Mouse (Mus musculus): ENCODE data around the gene Tulp3. TPM values are rescaled to one million over a fixed set of nuclear protein-coding genes. Genes with fewer than 3 reads are reported as not detected.

Tulp3 gene
- polyA plus RNA-seq, 1 experiment from 2014 or later: 23.1 TPM

DNA sequence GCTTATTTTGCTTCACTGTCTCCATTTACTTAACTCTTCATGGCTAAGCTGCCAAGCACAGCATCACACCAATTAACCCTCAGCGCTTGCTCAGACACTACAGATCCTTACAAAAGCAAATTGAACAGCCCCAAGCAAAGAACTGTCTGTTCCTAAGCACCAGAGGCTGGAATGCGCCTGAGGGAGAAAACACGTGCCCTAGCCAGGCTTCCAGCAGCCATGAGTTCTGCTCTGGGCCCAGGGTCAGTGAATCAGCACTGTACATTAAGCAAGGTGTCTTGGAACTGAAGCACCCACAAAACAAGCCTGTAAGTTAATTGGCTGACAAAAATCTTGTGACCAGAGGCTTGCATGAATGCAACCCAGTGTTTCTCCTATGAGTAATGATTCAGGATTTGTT lies 73.5 kb downstream of the Tulp3 start:
- TF ChIP-seq CTCF (IDR thresholded peaks at IDR 0.05; ENCODE audit: low read depth): no peak
- ATAC-seq (ENCODE audit: insufficient read depth) (no peak), DNase-seq (no peak)
- Histone ChIP-seq H3K9ac (no peak overlapping the region), H3K27ac (ENCODE audit: low read depth) (no peak overlapping the region), H3K4me3 (ENCODE audit: low read depth, low read length) (no peak overlapping the region), H3K4me1 (ENCODE audit: insufficient read depth) (0 out of 2 replicates have a peak, but pooled peaks cover 11% of the 10 kb centered on the region), H3K27me3 (ENCODE audit: insufficient read depth, low read length) (no peaks in the 10 kb centered on the region), H3K4me2 (no peak overlapping the region), H3K9me3 (ENCODE audit: low read depth, low read length) (no peaks in the 10 kb centered on the region), H3K36me3 (ENCODE audit: insufficient read depth) (no peaks in the 10 kb centered on the region)
- WGBS: 53% methylated on average over 3 of the region's 3 CpGs

DNA sequence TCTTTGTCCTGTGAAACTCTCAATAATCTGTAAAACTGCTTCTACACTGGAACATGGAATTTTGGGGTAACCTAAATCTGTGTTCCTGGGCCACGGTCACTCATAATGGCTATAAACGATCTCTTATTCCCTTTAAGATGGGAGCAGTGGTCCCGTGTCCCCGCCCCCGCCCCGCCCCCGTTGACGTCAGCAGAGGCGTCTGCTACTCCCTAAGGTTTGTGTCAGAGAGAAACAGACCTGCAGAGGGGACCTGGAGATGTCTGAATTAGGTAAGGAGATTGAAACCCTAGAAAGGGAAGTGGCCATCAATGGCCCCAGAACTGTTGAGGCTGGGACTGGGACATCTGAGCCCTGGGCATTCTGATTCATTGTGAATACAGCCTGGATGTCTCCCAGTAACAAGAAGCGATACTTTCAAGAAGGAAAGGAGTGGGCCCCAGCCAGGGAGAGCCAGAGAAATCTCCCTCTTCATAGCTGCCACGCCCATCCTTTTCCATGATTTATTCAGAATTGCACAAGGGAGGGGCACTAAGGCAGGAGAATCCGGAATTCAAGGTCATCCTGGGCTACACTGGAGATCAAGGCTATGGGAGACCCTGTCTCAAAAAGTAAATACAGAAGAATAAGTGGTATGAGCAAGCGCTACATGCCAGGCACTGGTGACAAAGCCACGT lies 75.0 kb downstream of the Tulp3 start:
- no peak overlapping the region for H3K4me2 ChIP-seq
- DNase-seq (no peak), ATAC-seq (ENCODE audit: insufficient read depth) (no peak)
- H3K4me1 ChIP-seq (ENCODE audit: insufficient read depth): 0 out of 2 replicates have a peak, but pooled peaks cover 3% of the 10 kb centered on the region
- H3K36me3 ChIP-seq (ENCODE audit: insufficient read depth): no peaks in the 10 kb centered on the region
- WGBS: 49% methylated on average over 14 of the region's 14 CpGs
- no peak for TF ChIP-seq CTCF (IDR thresholded peaks at IDR 0.05; ENCODE audit: low read depth)
- no peak overlapping the region for H3K4me3 ChIP-seq (ENCODE audit: low read depth, low read length)
- H3K9me3 ChIP-seq (ENCODE audit: low read depth, low read length): no peaks in the 10 kb centered on the region
- H3K9ac ChIP-seq: no peak overlapping the region
- no peaks in the 10 kb centered on the region for H3K27me3 ChIP-seq (ENCODE audit: insufficient read depth, low read length)
- no peak overlapping the region for H3K27ac ChIP-seq (ENCODE audit: low read depth)

DNA sequence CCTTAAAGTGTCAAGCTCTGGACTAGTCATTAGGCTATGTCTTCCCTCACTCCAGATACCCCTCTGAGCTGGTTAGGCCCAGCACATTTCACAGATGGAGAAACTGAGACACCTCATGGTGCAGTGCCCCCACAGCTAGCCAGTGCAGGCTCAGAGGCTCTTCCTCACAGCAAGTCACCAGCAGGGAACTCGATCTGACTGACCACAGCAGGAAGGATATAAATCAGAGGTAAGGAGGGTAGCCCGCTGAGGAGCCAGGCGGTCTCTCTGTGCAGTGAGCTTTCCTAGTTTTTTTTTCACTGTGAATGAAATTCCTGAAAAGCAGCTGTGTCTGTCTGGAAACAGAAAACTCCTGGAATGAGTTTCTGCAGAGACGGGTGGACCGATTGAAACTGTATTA lies 76.0 kb downstream of the Tulp3 start:
- Histone ChIP-seq H3K27ac (ENCODE audit: low read depth) (no peak overlapping the region), H3K4me2 (no peak overlapping the region), H3K4me3 (ENCODE audit: low read depth, low read length) (no peak overlapping the region), H3K4me1 (ENCODE audit: insufficient read depth) (no peaks in the 10 kb centered on the region), H3K36me3 (ENCODE audit: insufficient read depth) (no peaks in the 10 kb centered on the region), H3K9me3 (ENCODE audit: low read depth, low read length) (no peaks in the 10 kb centered on the region), H3K9ac (no peak overlapping the region), H3K27me3 (ENCODE audit: insufficient read depth, low read length) (no peaks in the 10 kb centered on the region)
- no peak for TF ChIP-seq CTCF (IDR thresholded peaks at IDR 0.05; ENCODE audit: low read depth)
- 31% methylated on average over 5 of the region's 5 CpGs for WGBS
- ATAC-seq (ENCODE audit: insufficient read depth): no peak
- DNase-seq: no peak

DNA sequence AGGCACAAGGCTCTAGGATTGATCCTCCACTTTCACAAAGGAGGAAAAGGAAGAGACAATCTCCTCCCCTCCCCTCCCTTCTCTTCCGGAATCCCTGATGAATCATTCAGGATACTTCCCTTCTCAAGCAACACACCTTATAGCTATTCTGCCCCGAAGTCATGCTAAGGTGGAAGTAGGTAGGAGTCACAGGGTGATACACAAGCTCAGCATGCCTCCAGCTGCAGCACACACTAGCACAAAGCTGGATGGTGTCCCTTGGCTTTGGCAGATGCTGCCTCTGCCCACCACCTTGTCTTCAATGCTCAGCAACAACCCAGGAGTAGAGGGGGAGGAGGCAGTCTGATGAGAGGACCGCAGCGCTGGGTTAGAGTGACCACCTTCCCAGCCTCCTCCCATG lies 76.6 kb downstream of the Tulp3 start:
- Histone ChIP-seq H3K4me2 (no peak overlapping the region), H3K27ac (ENCODE audit: low read depth) (no peak overlapping the region), H3K36me3 (ENCODE audit: insufficient read depth) (no peaks in the 10 kb centered on the region), H3K9ac (no peak overlapping the region), H3K4me1 (ENCODE audit: insufficient read depth) (no peaks in the 10 kb centered on the region), H3K4me3 (ENCODE audit: low read depth, low read length) (no peak overlapping the region), H3K27me3 (ENCODE audit: insufficient read depth, low read length) (no peaks in the 10 kb centered on the region), H3K9me3 (ENCODE audit: low read depth, low read length) (no peaks in the 10 kb centered on the region)
- DNase-seq (no peak), ATAC-seq (ENCODE audit: insufficient read depth) (no peak)
- 75% methylated on average over 4 of the region's 4 CpGs for WGBS
- TF ChIP-seq CTCF (IDR thresholded peaks at IDR 0.05; ENCODE audit: low read depth): no peak

DNA sequence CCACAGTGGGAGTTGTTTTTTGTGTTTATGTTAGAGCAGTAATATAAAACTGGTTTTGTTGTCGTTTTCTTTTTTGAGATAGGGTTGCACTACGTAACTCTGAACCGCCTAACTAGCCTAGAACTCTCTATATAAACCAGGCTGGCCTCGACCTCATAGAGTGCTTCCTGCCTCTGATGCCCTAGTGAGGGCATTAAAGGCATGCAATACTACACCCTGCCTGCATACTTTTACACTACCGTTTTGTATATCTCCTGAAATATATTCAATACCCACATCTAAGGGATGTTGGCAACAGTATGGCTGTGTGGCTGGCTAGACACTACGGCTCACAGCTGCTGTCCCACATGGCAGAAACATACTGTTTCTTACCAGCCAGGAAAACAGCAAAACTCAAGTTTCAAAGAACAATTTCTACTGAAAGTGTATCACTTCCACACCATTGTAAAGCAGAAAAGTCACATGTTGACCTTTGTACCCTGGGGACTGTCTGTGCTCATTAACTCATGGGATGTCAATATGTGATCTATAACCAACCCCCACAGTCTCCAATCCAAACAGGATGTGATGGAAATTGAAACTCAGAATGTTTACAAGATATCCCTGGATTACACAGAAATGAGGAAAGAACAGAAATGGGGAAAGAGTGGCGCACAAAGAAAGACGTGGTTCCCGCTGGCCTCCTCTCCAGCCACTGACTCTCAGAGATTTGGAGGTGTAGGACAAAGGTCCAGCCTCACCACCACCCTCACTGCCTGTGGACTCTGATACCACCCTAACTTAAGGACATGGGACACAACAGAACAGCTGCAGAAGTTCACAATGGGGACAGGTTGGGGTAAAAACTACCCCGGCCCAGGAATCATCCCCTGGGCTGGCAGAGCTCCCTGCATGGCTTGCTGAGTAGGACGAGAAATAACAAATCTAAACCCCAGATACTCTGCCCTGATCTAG lies 78.2 kb downstream of the Tulp3 start:
- TF ChIP-seq CTCF (IDR thresholded peaks at IDR 0.05; ENCODE audit: low read depth): no peak
- Histone ChIP-seq H3K27ac (ENCODE audit: low read depth) (no peak overlapping the region), H3K4me3 (ENCODE audit: low read depth, low read length) (no peak overlapping the region), H3K4me1 (ENCODE audit: insufficient read depth) (no peaks in the 10 kb centered on the region), H3K9me3 (ENCODE audit: low read depth, low read length) (no peaks in the 10 kb centered on the region), H3K4me2 (no peak overlapping the region), H3K9ac (no peak overlapping the region), H3K36me3 (ENCODE audit: insufficient read depth) (no peaks in the 10 kb centered on the region), H3K27me3 (ENCODE audit: insufficient read depth, low read length) (no peaks in the 10 kb centered on the region)
- WGBS: 73% methylated on average over 11 of the region's 11 CpGs
- DNase-seq: no peak
- ATAC-seq (ENCODE audit: insufficient read depth): no peak

DNA sequence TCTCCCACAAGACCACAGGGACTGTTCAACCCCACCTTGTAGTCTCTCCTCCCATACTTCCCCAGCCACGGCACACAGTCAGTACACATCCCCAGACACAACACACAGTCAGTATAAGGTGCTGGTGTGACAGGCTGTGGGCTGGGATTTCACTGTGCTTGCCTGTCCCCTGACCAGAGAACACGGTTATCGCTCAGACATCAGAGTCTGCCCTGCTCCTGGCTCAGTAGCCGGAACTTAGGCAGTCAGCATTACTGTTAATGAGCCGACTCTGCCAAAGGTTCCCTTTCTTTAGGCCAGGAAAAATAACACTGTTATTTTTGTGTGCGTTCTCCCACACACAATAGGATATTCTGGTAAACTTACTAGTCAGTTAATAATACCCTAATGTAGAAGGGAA lies 79.3 kb downstream of the Tulp3 start:
- Histone ChIP-seq H3K4me3 (ENCODE audit: low read depth, low read length) (no peak overlapping the region), H3K4me1 (ENCODE audit: insufficient read depth) (no peaks in the 10 kb centered on the region), H3K27me3 (ENCODE audit: insufficient read depth, low read length) (no peaks in the 10 kb centered on the region), H3K9me3 (ENCODE audit: low read depth, low read length) (no peaks in the 10 kb centered on the region), H3K36me3 (ENCODE audit: insufficient read depth) (no peaks in the 10 kb centered on the region), H3K27ac (ENCODE audit: low read depth) (no peak overlapping the region), H3K4me2 (no peak overlapping the region), H3K9ac (no peak overlapping the region)
- DNase-seq (no peak), ATAC-seq (ENCODE audit: insufficient read depth) (no peak)
- no peak for TF ChIP-seq CTCF (IDR thresholded peaks at IDR 0.05; ENCODE audit: low read depth)
- 86% methylated on average over 6 of the region's 6 CpGs for WGBS

DNA sequence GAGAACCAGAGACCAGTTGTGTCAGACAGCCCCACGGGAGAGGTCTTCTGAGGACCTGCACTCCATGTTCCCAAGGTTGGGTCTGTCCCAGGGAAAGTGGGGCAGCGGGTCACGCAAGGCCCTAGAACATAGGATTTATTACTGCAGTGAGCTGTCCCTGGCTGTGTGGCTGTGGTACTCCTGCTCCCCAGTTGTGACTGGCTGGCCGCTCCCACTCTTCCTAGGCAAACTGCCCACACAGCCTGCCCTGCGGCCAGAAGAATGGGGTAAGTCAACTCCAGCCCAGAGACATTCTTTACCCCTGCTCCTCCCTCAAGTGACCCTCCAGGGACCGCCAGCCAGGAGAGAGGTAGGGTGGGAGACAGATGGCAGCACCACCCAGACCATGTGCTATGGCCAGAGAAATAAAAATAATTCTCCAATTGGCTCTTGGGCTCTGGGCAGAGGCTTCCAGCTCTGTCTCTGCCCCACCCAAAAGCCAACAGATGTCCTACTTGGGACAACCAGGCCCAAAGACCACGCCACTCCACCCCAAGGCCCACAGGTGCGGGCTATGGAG lies 80.1 kb downstream of the Tulp3 start:
- DNase-seq: no peak
- Histone ChIP-seq H3K4me2 (no peak overlapping the region), H3K27me3 (ENCODE audit: insufficient read depth, low read length) (no peaks in the 10 kb centered on the region), H3K9ac (no peak overlapping the region), H3K4me3 (ENCODE audit: low read depth, low read length) (no peak overlapping the region), H3K36me3 (ENCODE audit: insufficient read depth) (no peaks in the 10 kb centered on the region), H3K4me1 (ENCODE audit: insufficient read depth) (no peaks in the 10 kb centered on the region), H3K27ac (ENCODE audit: low read depth) (no peak overlapping the region), H3K9me3 (ENCODE audit: low read depth, low read length) (no peaks in the 10 kb centered on the region)
- no peak for TF ChIP-seq CTCF (IDR thresholded peaks at IDR 0.05; ENCODE audit: low read depth)
- no peak for ATAC-seq (ENCODE audit: insufficient read depth)
- WGBS: 77% methylated on average over 8 of the region's 8 CpGs
